27 mouse cellular contexts compared by ENCODE assay signal in genomic region chr11:6061891-6062290, GRCm38 (mm10). TPM values are rescaled to one million over a fixed set of nuclear protein-coding genes. Genes with fewer than 3 reads are reported as not detected.
DNase-seq lines count a peak whose midpoint lies in the region; ATAC-seq and TF ChIP-seq lines count a peak whose summit lies in the region.
"Had no signal": no experiment of that assay in that cellular context is flagged by ENCODE, and none has a peak within 500 bp of the region (broad histone marks: within the 10 kb centered on the region; RNA-seq: fewer than 3 reads in every experiment).

No protein-coding gene starts in this region.

- WGBS in kidney, embryonic 16.5 days, result 76% methylated on average over 5 of the region's 5 CpGs

- peak overlapping the region; percentile 75 for H3K27ac ChIP-seq in gastrocnemius, adult 2 months
- H3K27ac ChIP-seq in kidney, embryonic 16.5 days (ENCODE audit: low read length), result no peak overlapping the region
- H3K27ac ChIP-seq: forebrain, embryonic 10.5 days; forebrain, embryonic 13.5 days; heart, adult 2 months; heart, embryonic 10.5 days; heart, embryonic 13.5 days; hindbrain, embryonic 14.5 days; hindbrain, postnatal 0 days had no signal

- H3K4me3 ChIP-seq in gastrocnemius, adult 2 months, result no peak overlapping the region
- peak overlapping the region; percentile 49 for H3K4me3 ChIP-seq in E14TG2a.4 (replicated peaks; ENCODE audit: low read length)
- no peak overlapping the region for H3K4me3 ChIP-seq in kidney, embryonic 16.5 days (ENCODE audit: low read length)
- H3K4me3 ChIP-seq: forebrain, embryonic 10.5 days; forebrain, embryonic 13.5 days; heart, adult 2 months; heart, embryonic 10.5 days; heart, embryonic 13.5 days had no signal

- no peaks in the 10 kb centered on the region for H3K9me3 ChIP-seq in E14TG2a.4 (ENCODE audit: low read length)
- no peaks in the 10 kb centered on the region for H3K9me3 ChIP-seq in kidney, embryonic 16.5 days (ENCODE audit: low read length)
- H3K9me3 ChIP-seq: forebrain, embryonic 10.5 days; forebrain, embryonic 13.5 days; heart, embryonic 10.5 days; heart, embryonic 13.5 days had no signal

- ATAC-seq in kidney, embryonic 16.5 days (ENCODE audit: low FRiP score, low TSS enrichment), result no peak
- ATAC-seq: CD4-positive, CD25-positive, alpha-beta regulatory T cell, adult 4 months; forebrain, embryonic 13.5 days; forebrain, embryonic 16.5 days; hindbrain, postnatal 0 days; inflammation-experienced regulatory T-cells, adult 6 months; intestine, embryonic 16.5 days; Patski had no signal

- no peak overlapping the region for H3K9ac ChIP-seq in kidney, embryonic 16.5 days (replicated peaks; ENCODE audit: low read length)
- H3K9ac ChIP-seq: forebrain, embryonic 13.5 days; heart, embryonic 13.5 days; hindbrain, embryonic 14.5 days had no signal

- no peak for DNase-seq in gastrocnemius, adult 2 months
- no peak for DNase-seq in gastrocnemius, adult 8-10 months (ENCODE audit: low spot score in 2 of 2)
- peak; percentile 46 for DNase-seq in ES-CJ7 (ENCODE audit: low read depth, low spot score)
- no peak for DNase-seq in embryo, embryonic 10.5 days (ENCODE audit: low spot score)
- DNase-seq: adrenal gland, adult 2 months; adrenal gland, postnatal 14 days; cerebellum, adult 9-10 months; cerebellum, postnatal 36 days; gastrocnemius, postnatal 10 days; gastrocnemius, postnatal 36 days; heart, adult 2 months; heart, postnatal 14 days; heart, postnatal 4 days had no signal

- no peak overlapping the region for H3K4me2 ChIP-seq in kidney, embryonic 16.5 days (replicated peaks; ENCODE audit: low read depth, low read length)
- H3K4me2 ChIP-seq: forebrain, embryonic 13.5 days; heart, embryonic 13.5 days; hindbrain, embryonic 14.5 days had no signal

- H3K36me3 ChIP-seq in E14TG2a.4 (ENCODE audit: insufficient read depth, low read length), result no peaks in the 10 kb centered on the region
- no peaks in the 10 kb centered on the region for H3K36me3 ChIP-seq in kidney, embryonic 16.5 days (ENCODE audit: insufficient read depth, low read length)
- H3K36me3 ChIP-seq: forebrain, embryonic 10.5 days; G1E; heart, embryonic 10.5 days; heart, embryonic 13.5 days had no signal

- no peak for TF ChIP-seq CTCF in gastrocnemius, adult 2 months (IDR thresholded peaks at IDR 0.05)
- TF ChIP-seq CTCF in E14TG2a.4 (conservative IDR thresholded peaks at IDR 0.05; ENCODE audit: low read length), result no peak

- peaks cover 38% of the 10 kb centered on the region for H3K27me3 ChIP-seq in E14TG2a.4 (ENCODE audit: insufficient read depth, low read length)
- peaks cover 41% of the 10 kb centered on the region for H3K27me3 ChIP-seq in kidney, embryonic 16.5 days (ENCODE audit: insufficient read depth, low read length)

- intact Hi-C loops in gastrocnemius, adult 2 months (cut with DNase I), result no loop called here

- peaks cover 71% of the 10 kb centered on the region for H3K4me1 ChIP-seq in E14TG2a.4 (replicated peaks; ENCODE audit: low read depth, low read length)
- peaks cover 18% of the 10 kb centered on the region for H3K4me1 ChIP-seq in kidney, embryonic 16.5 days (ENCODE audit: insufficient read depth, low read length)

RNA-seq across cellular contexts. Expression of gene Camk2b, which starts 4.3 kb away (rescaled TPM):
- total RNA-seq in gastrocnemius, adult 2 months (2021), result 100 to 1,000 TPM; 108 to 128 TPM
- 100 to 1,000 TPM; 146 to 169 (median 160) TPM for total RNA-seq in gastrocnemius, adult 8-10 months (2022)
- polyA plus RNA-seq in kidney, embryonic 16.5 days (2015; fragmentation: Nextera tagmentation; extraction: Ambion mirVana), result 3.4 and 4.1 TPM in 2 replicates
- polyA plus RNA-seq: G1E had no signal
